Comparison of ENCODE assay signal across 8 mouse cellular contexts in the genomic region with DNA sequence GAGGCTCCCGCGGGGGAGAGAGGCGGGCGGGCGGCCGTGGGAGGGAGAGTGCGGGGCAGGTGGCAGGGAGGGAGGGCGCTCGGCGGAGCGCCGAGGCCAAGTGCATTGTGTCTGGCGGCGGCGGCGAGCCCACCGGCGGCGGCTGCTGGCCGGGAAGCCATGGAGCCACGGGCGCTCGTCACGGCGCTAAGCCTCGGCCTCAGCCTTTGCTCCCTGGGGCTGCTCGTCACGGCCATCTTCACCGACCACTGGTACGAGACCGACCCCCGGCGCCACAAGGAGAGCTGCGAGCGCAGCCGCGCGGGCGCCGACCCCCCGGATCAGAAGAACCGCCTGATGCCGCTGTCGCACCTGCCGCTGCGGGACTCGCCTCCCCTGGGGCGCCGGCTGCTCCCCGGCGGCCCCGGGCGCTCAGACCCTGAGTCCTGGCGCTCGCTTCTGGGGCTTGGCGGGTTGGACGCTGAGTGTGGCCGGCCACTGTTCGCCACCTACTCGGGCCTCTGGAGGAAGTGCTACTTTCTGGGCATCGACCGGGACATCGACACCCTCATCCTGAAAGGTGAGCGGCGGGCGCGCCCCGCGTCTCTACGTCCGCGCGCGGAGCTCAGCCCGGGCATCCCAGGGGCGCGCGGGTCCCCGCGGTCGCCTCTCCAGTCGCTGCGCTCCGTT. TPM values are rescaled to one million over a fixed set of nuclear protein-coding genes. Genes with fewer than 3 reads are reported as not detected.
DNase-seq lines count a peak whose midpoint lies in the region.

A gene (plus strand): TSS at position 103 of the 669 bp plus-strand sequence.

- peak within 1 kb of the TSS; percentile 84 for H3K4me3 ChIP-seq in midbrain, embryonic 10.5 days

- peak; percentile 49 for DNase-seq in right cerebral cortex, postnatal 4 days
- DNase-seq in right cerebral cortex, postnatal 36 days (ENCODE audit: low spot score in 2 of 2) = no peak
- peak; percentile 65 to 77 for DNase-seq in cerebellum, postnatal 36 days
- DNase-seq in heart, postnatal 10 days = peak; percentile 25 to 31
- DNase-seq in left cerebral cortex, postnatal 14 days (ENCODE audit: low spot score in 2 of 2) = no peak
- peak; percentile 64 for DNase-seq in midbrain, embryonic 10.5 days (ENCODE audit: low spot score)
- peak; percentile 4 for DNase-seq in thymus, postnatal 14 days
- no peak for DNase-seq in T-cell, adult 2 months (ENCODE audit: low spot score)

- no peaks in the 10 kb centered on the region for H3K9me3 ChIP-seq in midbrain, embryonic 10.5 days (replicated peaks)

- H3K27ac ChIP-seq in midbrain, embryonic 10.5 days (replicated peaks) = peak within 1 kb of the TSS; percentile 91

- intact Hi-C loops in heart, postnatal 10 days (cut with DNase I) = no loop called here
- intact Hi-C loops in left cerebral cortex, postnatal 14 days (cut with DNase I) = loop anchor here (5.0 to 10.0 kb wide), 3 partner anchors 38 to 170 kb away; no protein-coding TSS in a partner anchor

- H3K36me3 ChIP-seq in midbrain, embryonic 10.5 days = no peaks in the 10 kb centered on the region

- WGBS in midbrain, embryonic 10.5 days = under 1% methylated on average over 80 of the region's 84 CpGs

- H3K4me1 ChIP-seq in midbrain, embryonic 10.5 days = peaks cover 11% of the 10 kb centered on the region

- H3K27me3 ChIP-seq in midbrain, embryonic 10.5 days (ENCODE audit: low read depth, poor library complexity, severe bottlenecking) = peaks cover 51% of the 10 kb centered on the region

RNA-seq across cellular contexts. Expression of the gene that starts here (rescaled TPM):
- 1 to 10 TPM; 1.4 to 1.8 TPM for total RNA-seq in heart, postnatal 10 days (2021)
- total RNA-seq in left cerebral cortex, postnatal 14 days (2021) = 100 to 1,000 TPM in 1 of 2 experiments, 10 to 100 TPM in 1; 97.0 to 106 TPM
- polyA plus RNA-seq in midbrain, embryonic 10.5 days (2016; fragmentation: Nextera tagmentation; extraction: Ambion mirVana) = 6.4 and 8.6 TPM in 2 replicates

Comparison
In these comparisons a context has a peak if more than half of its experiments do, and no peak if none do; other contexts are left out.
1. RNA of the gene that starts here (total RNA-seq): 97.0 to 106 TPM in left cerebral cortex, postnatal 14 days; 1.4 to 1.8 TPM in heart, postnatal 10 days; every median in the first group is over 10 times any median in the second.
2. DNase-seq: peak in right cerebral cortex, postnatal 4 days (single experiment), cerebellum, postnatal 36 days (2 of 2), heart, postnatal 10 days (2 of 2), midbrain, embryonic 10.5 days (single experiment) and thymus, postnatal 14 days (single experiment); none in right cerebral cortex, postnatal 36 days (0 of 2), left cerebral cortex, postnatal 14 days (0 of 2) and T-cell, adult 2 months (single experiment).